8 mouse cellular contexts compared by ENCODE assay signal in genomic region chr2:168912051-168912891, GRCm38 (mm10). TPM values are rescaled to one million over a fixed set of nuclear protein-coding genes. Genes with fewer than 3 reads are reported as not detected.
DNase-seq lines count a peak whose midpoint lies in the region; ATAC-seq and TF ChIP-seq lines count a peak whose summit lies in the region.

No protein-coding gene starts in this region.

- TF ChIP-seq POLR2A in brain, embryonic 14.5 days (IDR thresholded peaks at IDR 0.05; ENCODE audit: borderline replicate concordance, extremely low read depth, insufficient read depth, insufficient read length, poor library complexity, severe bottlenecking) = no peak

- peak overlapping the region; percentile 97 for H3K4me2 ChIP-seq in forebrain, embryonic 16.5 days (ENCODE audit: low read length)
- peak overlapping the region; percentile 92 for H3K4me2 ChIP-seq in neural tube, embryonic 13.5 days

- peak; percentile 62 for ATAC-seq in forebrain, embryonic 16.5 days
- peak; percentile 74 for ATAC-seq in neural tube, embryonic 13.5 days (ENCODE audit: low read depth)

- peak; percentile 37 for DNase-seq in kidney, adult 18-20 months
- DNase-seq in kidney, adult 11 months = no peak
- DNase-seq in brain, embryonic 14.5 days (ENCODE audit: low read depth) = peak; percentile 83
- DNase-seq in large intestine, adult 2 months (ENCODE audit: low read depth, low spot score) = peak; percentile 16
- DNase-seq in lung, adult 18-20 months = no peak
- no peak for DNase-seq in gastrocnemius, postnatal 25 days

- peaks cover 19% of the 10 kb centered on the region for H3K4me1 ChIP-seq in forebrain, embryonic 16.5 days (replicated peaks; ENCODE audit: control insufficient read depth, insufficient read depth, low read length)
- peaks cover 30% of the 10 kb centered on the region for H3K4me1 ChIP-seq in neural tube, embryonic 13.5 days (replicated peaks)

- H3K27me3 ChIP-seq in forebrain, embryonic 16.5 days (replicated peaks; ENCODE audit: control insufficient read depth, insufficient read depth, low read length) = peaks cover 38% of the 10 kb centered on the region
- H3K27me3 ChIP-seq in neural tube, embryonic 13.5 days = peaks cover 25% of the 10 kb centered on the region

- H3K9me3 ChIP-seq in forebrain, embryonic 16.5 days (ENCODE audit: control insufficient read depth, low read length) = no peaks in the 10 kb centered on the region
- no peaks in the 10 kb centered on the region for H3K9me3 ChIP-seq in neural tube, embryonic 13.5 days

- H3K36me3 ChIP-seq in forebrain, embryonic 16.5 days (ENCODE audit: control insufficient read depth, insufficient read depth) = no peaks in the 10 kb centered on the region
- H3K36me3 ChIP-seq in neural tube, embryonic 13.5 days = no peaks in the 10 kb centered on the region

- TF ChIP-seq CTCF in brain, embryonic 14.5 days (IDR thresholded peaks at IDR 0.05; ENCODE audit: borderline replicate concordance, extremely low read depth, insufficient read depth, insufficient read length) = no peak

- H3K27ac ChIP-seq in forebrain, embryonic 16.5 days (ENCODE audit: low read length) = no peak overlapping the region
- H3K27ac ChIP-seq in neural tube, embryonic 13.5 days (replicated peaks) = no peak overlapping the region

- peak overlapping the region; percentile 51 for H3K9ac ChIP-seq in forebrain, embryonic 16.5 days (replicated peaks; ENCODE audit: low read depth, low read length)
- peak overlapping the region; percentile 60 for H3K9ac ChIP-seq in neural tube, embryonic 13.5 days

- H3K4me3 ChIP-seq in forebrain, embryonic 16.5 days (replicated peaks; ENCODE audit: low read length) = peak overlapping the region; percentile 61
- peak overlapping the region; percentile 49 for H3K4me3 ChIP-seq in neural tube, embryonic 13.5 days

- WGBS in forebrain, embryonic 16.5 days = under 1% methylated on average over 69 of the region's 70 CpGs
- WGBS in large intestine, adult 2 months = under 1% methylated on average over 70 of the region's 70 CpGs
- under 1% methylated on average over 70 of the region's 70 CpGs for WGBS in neural tube, embryonic 13.5 days

RNA-seq across cellular contexts. Expression of gene Zfp64, which starts 43.1 kb away (rescaled TPM):
- polyA plus RNA-seq in brain, embryonic 14.5 days (2012; rRNA removed) = 34.7 and 37.9 TPM in 2 replicates
- 32.7 and 33.3 TPM in 2 replicates for polyA plus RNA-seq in forebrain, embryonic 16.5 days (2015; fragmentation: Nextera tagmentation; extraction: Ambion mirVana)
- polyA plus RNA-seq in large intestine, adult 2 months (2012; rRNA removed) = 19.0 and 25.3 TPM in 2 replicates
- 23.9 and 25.1 TPM in 2 replicates for polyA plus RNA-seq in neural tube, embryonic 13.5 days (2015; fragmentation: Nextera tagmentation; extraction: Ambion mirVana)
- total RNA-seq in gastrocnemius, postnatal 25 days (2021) = 1 to 10 TPM; 6.1 to 6.3 TPM

Comparison
In these comparisons a context has a peak if more than half of its experiments do, and no peak if none do; other contexts are left out.
1. DNase-seq: peak in kidney, adult 18-20 months (single experiment), brain, embryonic 14.5 days (single experiment) and large intestine, adult 2 months (single experiment); none in kidney, adult 11 months (single experiment), lung, adult 18-20 months (0 of 2) and gastrocnemius, postnatal 25 days (single experiment).